Mouse (Mus musculus): Measurements from ENCODE around the gene Tmem160. TPM values are rescaled to one million over a fixed set of nuclear protein-coding genes. Genes with fewer than 3 reads are reported as not detected.

The Tmem160 gene
- polyA plus RNA-seq, 1 experiment: 25.4 TPM

DNA sequence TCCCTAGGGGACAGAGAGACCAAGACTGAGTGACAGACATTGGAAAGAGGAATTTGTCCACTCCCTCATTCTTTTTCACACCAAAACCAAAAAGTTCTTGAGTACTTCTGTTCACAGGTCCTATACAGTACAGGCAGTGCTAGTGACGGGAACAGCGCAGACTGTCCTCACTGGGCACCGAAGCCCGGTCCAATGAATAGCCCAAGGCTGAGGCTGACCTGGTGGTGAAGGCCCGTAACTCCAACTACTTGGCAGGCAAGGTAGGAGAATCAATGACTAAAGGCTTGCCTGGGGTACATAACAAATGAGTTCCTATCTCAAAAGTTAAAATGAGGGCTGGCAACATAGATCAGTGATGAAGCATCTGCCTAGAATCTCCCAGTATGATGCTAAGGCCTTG, 13.0 kb downstream of the Tmem160 start:
- no peak overlapping the region for H3K4me3 ChIP-seq (ENCODE audit: low read depth, low read length)
- no peak overlapping the region for H3K27ac ChIP-seq (ENCODE audit: insufficient read depth, low read length)
- H3K36me3 ChIP-seq (ENCODE audit: control insufficient read depth, insufficient read depth, low read length, poor library complexity, severe bottlenecking): no peaks in the 10 kb centered on the region
- TF ChIP-seq EP300 (IDR thresholded peaks at IDR 0.05; ENCODE audit: insufficient read depth, low read depth, low read length) (no peak), CTCF (IDR thresholded peaks at IDR 0.05; ENCODE audit: low read depth, low read length) (no peak), POLR2A (IDR thresholded peaks at IDR 0.05; ENCODE audit: insufficient read depth, low read length) (no peak)
- H3K9me3 ChIP-seq (replicated peaks; ENCODE audit: control insufficient read depth, insufficient read depth, low read length, poor library complexity, severe bottlenecking): no peaks in the 10 kb centered on the region
- no peaks in the 10 kb centered on the region for H3K4me1 ChIP-seq (ENCODE audit: control insufficient read depth, insufficient read depth, low read length)
- no peak overlapping the region for H3K9ac ChIP-seq (ENCODE audit: low read depth, poor library complexity, severe bottlenecking)
- no peaks in the 10 kb centered on the region for H3K27me3 ChIP-seq (ENCODE audit: control insufficient read depth, insufficient read depth, low read length, poor library complexity, severe bottlenecking)

- H3K36me3 ChIP-seq (ENCODE audit: control insufficient read depth, insufficient read depth, low read length, poor library complexity, severe bottlenecking): no peaks in the 10 kb centered on the region
- H3K4me3 ChIP-seq (ENCODE audit: low read depth, low read length): no peak overlapping the region
- H3K9ac ChIP-seq (ENCODE audit: low read depth, poor library complexity, severe bottlenecking): no peak overlapping the region
- no peaks in the 10 kb centered on the region for H3K9me3 ChIP-seq (replicated peaks; ENCODE audit: control insufficient read depth, insufficient read depth, low read length, poor library complexity, severe bottlenecking)
- no peaks in the 10 kb centered on the region for H3K4me1 ChIP-seq (ENCODE audit: control insufficient read depth, insufficient read depth, low read length)
- H3K27me3 ChIP-seq (ENCODE audit: control insufficient read depth, insufficient read depth, low read length, poor library complexity, severe bottlenecking): no peaks in the 10 kb centered on the region
- no peak overlapping the region for H3K27ac ChIP-seq (ENCODE audit: insufficient read depth, low read length)
- TF ChIP-seq EP300 (IDR thresholded peaks at IDR 0.05; ENCODE audit: insufficient read depth, low read depth, low read length) (no peak), POLR2A (IDR thresholded peaks at IDR 0.05; ENCODE audit: insufficient read depth, low read length) (no peak), CTCF (IDR thresholded peaks at IDR 0.05; ENCODE audit: low read depth, low read length) (peak; percentile 85)
Measured at GRCm38 (mm10) chr7:16466565-16466964, 14.0 kb downstream of the Tmem160 start.

DNA sequence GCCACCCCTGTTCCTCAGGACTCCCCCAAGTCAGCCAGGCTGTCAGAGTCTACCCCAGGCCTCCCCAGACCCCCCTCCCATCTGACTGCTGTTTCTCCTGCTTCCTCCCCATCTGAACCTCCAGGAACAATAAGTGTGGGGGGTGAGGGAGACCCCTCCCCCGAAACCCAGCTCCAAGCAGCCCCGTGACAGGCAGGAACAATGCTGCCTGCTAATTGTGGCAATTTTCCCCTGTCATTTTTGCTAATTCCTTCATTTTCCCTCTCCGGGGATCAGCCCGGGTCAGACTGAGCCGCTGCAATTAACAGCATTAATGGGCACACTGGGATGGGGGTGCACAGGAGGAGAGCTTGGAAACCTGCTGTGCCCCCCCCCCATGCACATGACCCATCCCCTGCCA, 15.5 kb downstream of the Tmem160 start:
- TF ChIP-seq POLR2A (IDR thresholded peaks at IDR 0.05; ENCODE audit: insufficient read depth, low read length) (no peak), CTCF (IDR thresholded peaks at IDR 0.05; ENCODE audit: low read depth, low read length) (no peak), EP300 (IDR thresholded peaks at IDR 0.05; ENCODE audit: insufficient read depth, low read depth, low read length) (no peak)
- Histone ChIP-seq H3K4me3 (ENCODE audit: low read depth, low read length) (no peak overlapping the region), H3K27me3 (ENCODE audit: control insufficient read depth, insufficient read depth, low read length, poor library complexity, severe bottlenecking) (no peaks in the 10 kb centered on the region), H3K27ac (ENCODE audit: insufficient read depth, low read length) (no peak overlapping the region), H3K9me3 (replicated peaks; ENCODE audit: control insufficient read depth, insufficient read depth, low read length, poor library complexity, severe bottlenecking) (no peaks in the 10 kb centered on the region), H3K9ac (ENCODE audit: low read depth, poor library complexity, severe bottlenecking) (no peak overlapping the region), H3K4me1 (ENCODE audit: control insufficient read depth, insufficient read depth, low read length) (no peaks in the 10 kb centered on the region), H3K36me3 (ENCODE audit: control insufficient read depth, insufficient read depth, low read length, poor library complexity, severe bottlenecking) (no peaks in the 10 kb centered on the region)

- Histone ChIP-seq H3K36me3 (ENCODE audit: control insufficient read depth, insufficient read depth, low read length, poor library complexity, severe bottlenecking) (no peaks in the 10 kb centered on the region), H3K9me3 (replicated peaks; ENCODE audit: control insufficient read depth, insufficient read depth, low read length, poor library complexity, severe bottlenecking) (no peaks in the 10 kb centered on the region), H3K27ac (ENCODE audit: insufficient read depth, low read length) (no peak overlapping the region), H3K4me1 (ENCODE audit: control insufficient read depth, insufficient read depth, low read length) (no peaks in the 10 kb centered on the region), H3K9ac (ENCODE audit: low read depth, poor library complexity, severe bottlenecking) (no peak overlapping the region), H3K27me3 (ENCODE audit: control insufficient read depth, insufficient read depth, low read length, poor library complexity, severe bottlenecking) (peaks cover 9% of the 10 kb centered on the region), H3K4me3 (ENCODE audit: low read depth, low read length) (no peak overlapping the region)
- no peak for TF ChIP-seq POLR2A (IDR thresholded peaks at IDR 0.05; ENCODE audit: insufficient read depth, low read length)
- peak; percentile 47 for TF ChIP-seq CTCF (IDR thresholded peaks at IDR 0.05; ENCODE audit: low read depth, low read length)
Measured at GRCm38 (mm10) chr7:16471549-16471948, 19.0 kb downstream of the Tmem160 start.

- no peak for TF ChIP-seq EP300 (IDR thresholded peaks at IDR 0.05; ENCODE audit: insufficient read depth, low read depth, low read length)
- no peaks in the 10 kb centered on the region for H3K9me3 ChIP-seq (replicated peaks; ENCODE audit: control insufficient read depth, insufficient read depth, low read length, poor library complexity, severe bottlenecking)
- H3K4me1 ChIP-seq (ENCODE audit: control insufficient read depth, insufficient read depth, low read length): no peaks in the 10 kb centered on the region
- H3K27ac ChIP-seq (ENCODE audit: insufficient read depth, low read length): no peak overlapping the region
- no peak overlapping the region for H3K9ac ChIP-seq (ENCODE audit: low read depth, poor library complexity, severe bottlenecking)
- H3K36me3 ChIP-seq (ENCODE audit: control insufficient read depth, insufficient read depth, low read length, poor library complexity, severe bottlenecking): no peaks in the 10 kb centered on the region
- H3K27me3 ChIP-seq (ENCODE audit: control insufficient read depth, insufficient read depth, low read length, poor library complexity, severe bottlenecking): peaks cover 9% of the 10 kb centered on the region
- H3K4me3 ChIP-seq (ENCODE audit: low read depth, low read length): no peak overlapping the region
Measured at GRCm38 (mm10) chr7:16472116-16472709, 19.6 kb downstream of the Tmem160 start.

GRCm38 (mm10) chr7:16473847-16474246, 21.3 kb downstream of the Tmem160 start:
- H3K27me3 ChIP-seq (ENCODE audit: control insufficient read depth, insufficient read depth, low read length, poor library complexity, severe bottlenecking): peaks cover 9% of the 10 kb centered on the region
- no peak overlapping the region for H3K4me3 ChIP-seq (ENCODE audit: low read depth, low read length)
- no peaks in the 10 kb centered on the region for H3K4me1 ChIP-seq (ENCODE audit: control insufficient read depth, insufficient read depth, low read length)
- no peak overlapping the region for H3K9ac ChIP-seq (ENCODE audit: low read depth, poor library complexity, severe bottlenecking)
- no peak for TF ChIP-seq POLR2A (IDR thresholded peaks at IDR 0.05; ENCODE audit: insufficient read depth, low read length)
- TF ChIP-seq EP300 (IDR thresholded peaks at IDR 0.05; ENCODE audit: insufficient read depth, low read depth, low read length): no peak
- no peak for TF ChIP-seq CTCF (IDR thresholded peaks at IDR 0.05; ENCODE audit: low read depth, low read length)
- H3K9me3 ChIP-seq (replicated peaks; ENCODE audit: control insufficient read depth, insufficient read depth, low read length, poor library complexity, severe bottlenecking): no peaks in the 10 kb centered on the region
- no peaks in the 10 kb centered on the region for H3K36me3 ChIP-seq (ENCODE audit: control insufficient read depth, insufficient read depth, low read length, poor library complexity, severe bottlenecking)
- H3K27ac ChIP-seq (ENCODE audit: insufficient read depth, low read length): no peak overlapping the region
